Mouse (Mus musculus): ENCODE data around the gene Mapkapk3. TPM values are rescaled to one million over a fixed set of nuclear protein-coding genes. Genes with fewer than 3 reads are reported as not detected.
"Not testable (repeated sequence)": the region's sequence is repeated elsewhere in the genome, so short reads cannot be mapped to it uniquely, and the experiment has no call there.

Gene Mapkapk3
- total RNA-seq, 1 experiment from 2014 or later, result 41.0 TPM

GRCm38 (mm10) chr9:107309171-107309570, 19.5 kb upstream of the Mapkapk3 start:
- ATAC-seq (ENCODE audit: extremely low read depth, insufficient number of reproducible peaks, low FRiP score, poor library complexity, severe bottlenecking), result no peak

GRCm38 (mm10) chr9:107308346-107309000, 18.8 kb upstream of the Mapkapk3 start:
- ATAC-seq (ENCODE audit: extremely low read depth, insufficient number of reproducible peaks, low FRiP score, poor library complexity, severe bottlenecking), result no peak

GRCm38 (mm10) chr9:107307886-107308285, 18.2 kb upstream of the Mapkapk3 start:
- ATAC-seq (ENCODE audit: extremely low read depth, insufficient number of reproducible peaks, low FRiP score, poor library complexity, severe bottlenecking), result no peak

- ATAC-seq (ENCODE audit: extremely low read depth, insufficient number of reproducible peaks, low FRiP score, poor library complexity, severe bottlenecking), result no peak
Measured at GRCm38 (mm10) chr9:107307099-107307872, 17.6 kb upstream of the Mapkapk3 start.

GRCm38 (mm10) chr9:107306673-107307072, 17.0 kb upstream of the Mapkapk3 start:
- ATAC-seq (ENCODE audit: extremely low read depth, insufficient number of reproducible peaks, low FRiP score, poor library complexity, severe bottlenecking), result not testable (repeated sequence)

GRCm38 (mm10) chr9:107305601-107306542, 16.2 kb upstream of the Mapkapk3 start:
- ATAC-seq (ENCODE audit: extremely low read depth, insufficient number of reproducible peaks, low FRiP score, poor library complexity, severe bottlenecking), result no peak

- no peak for ATAC-seq (ENCODE audit: extremely low read depth, insufficient number of reproducible peaks, low FRiP score, poor library complexity, severe bottlenecking)
Measured at GRCm38 (mm10) chr9:107305012-107305411, 15.3 kb upstream of the Mapkapk3 start.

GRCm38 (mm10) chr9:107304383-107304782, 14.7 kb upstream of the Mapkapk3 start:
- ATAC-seq (ENCODE audit: extremely low read depth, insufficient number of reproducible peaks, low FRiP score, poor library complexity, severe bottlenecking), result no peak

GRCm38 (mm10) chr9:107303900-107304299, 14.2 kb upstream of the Mapkapk3 start:
- no peak for ATAC-seq (ENCODE audit: extremely low read depth, insufficient number of reproducible peaks, low FRiP score, poor library complexity, severe bottlenecking)

- no peak for ATAC-seq (ENCODE audit: extremely low read depth, insufficient number of reproducible peaks, low FRiP score, poor library complexity, severe bottlenecking)
Measured at GRCm38 (mm10) chr9:107303121-107303820, 13.6 kb upstream of the Mapkapk3 start.

- ATAC-seq (ENCODE audit: extremely low read depth, insufficient number of reproducible peaks, low FRiP score, poor library complexity, severe bottlenecking), result no peak
Measured at GRCm38 (mm10) chr9:107302592-107302991, 12.9 kb upstream of the Mapkapk3 start.

GRCm38 (mm10) chr9:107301554-107302331, 12.1 kb upstream of the Mapkapk3 start:
- no peak for ATAC-seq (ENCODE audit: extremely low read depth, insufficient number of reproducible peaks, low FRiP score, poor library complexity, severe bottlenecking)

- no peak for ATAC-seq (ENCODE audit: extremely low read depth, insufficient number of reproducible peaks, low FRiP score, poor library complexity, severe bottlenecking)
Measured at GRCm38 (mm10) chr9:107300224-107300973, 10.7 kb upstream of the Mapkapk3 start.

- ATAC-seq (ENCODE audit: extremely low read depth, insufficient number of reproducible peaks, low FRiP score, poor library complexity, severe bottlenecking), result no peak
Measured at GRCm38 (mm10) chr9:107299783-107300182, 10.1 kb upstream of the Mapkapk3 start.

GRCm38 (mm10) chr9:107298876-107299275, 9.2 kb upstream of the Mapkapk3 start:
- ATAC-seq (ENCODE audit: extremely low read depth, insufficient number of reproducible peaks, low FRiP score, poor library complexity, severe bottlenecking), result no peak

- no peak for ATAC-seq (ENCODE audit: extremely low read depth, insufficient number of reproducible peaks, low FRiP score, poor library complexity, severe bottlenecking)
Measured at GRCm38 (mm10) chr9:107298059-107298780, 8.5 kb upstream of the Mapkapk3 start.

GRCm38 (mm10) chr9:107297658-107298057, 8.0 kb upstream of the Mapkapk3 start:
- no peak for ATAC-seq (ENCODE audit: extremely low read depth, insufficient number of reproducible peaks, low FRiP score, poor library complexity, severe bottlenecking)

All from neutrophil, adult 5-6 weeks (primary cell).